Mouse (Mus musculus): Measurements from ENCODE around the gene Myo7a.

The Myo7a gene

GRCm38 (mm10) chr7:98119179-98119960, at the start of gene Myo7a:
Gene Myo7a, minus strand, starts transcription at chr7:98119524.
- peak; percentile 68 to 82 for DNase-seq

- DNase-seq = peak; percentile 58 to 75
These were observed 45.7 kb upstream of the Myo7a start for GRCm38 (mm10) chr7:98164999-98165528.

- no peak for DNase-seq
These were observed 45.2 kb upstream of the Myo7a start for GRCm38 (mm10) chr7:98164382-98164998.

GRCm38 (mm10) chr7:98163700-98164099, 44.4 kb upstream of the Myo7a start:
- DNase-seq = no peak

- DNase-seq = no peak
These were observed 42.9 kb upstream of the Myo7a start for GRCm38 (mm10) chr7:98162239-98162638.

GRCm38 (mm10) chr7:98160041-98160740, 40.9 kb upstream of the Myo7a start:
- peak; percentile 51 to 63 for DNase-seq

- peak; percentile 72 to 82 for DNase-seq
These were observed 39.2 kb upstream of the Myo7a start for GRCm38 (mm10) chr7:98158481-98158880.

GRCm38 (mm10) chr7:98157636-98158332, 38.5 kb upstream of the Myo7a start:
- DNase-seq = no peak

- DNase-seq = no peak
These were observed 36.9 kb upstream of the Myo7a start for GRCm38 (mm10) chr7:98156280-98156665.

GRCm38 (mm10) chr7:98155546-98156279, 36.4 kb upstream of the Myo7a start:
- peak; percentile 86 to 88 for DNase-seq

GRCm38 (mm10) chr7:98153892-98154291, 34.6 kb upstream of the Myo7a start:
- DNase-seq = no peak

GRCm38 (mm10) chr7:98153345-98153744, 34.0 kb upstream of the Myo7a start:
- no peak for DNase-seq

- peak; percentile 68 to 70 for DNase-seq
These were observed 33.1 kb upstream of the Myo7a start for GRCm38 (mm10) chr7:98152400-98152799.

- peak in 1 of 2 experiments; percentile 49 for DNase-seq
These were observed 31.2 kb upstream of the Myo7a start for GRCm38 (mm10) chr7:98150525-98150924.

GRCm38 (mm10) chr7:98149802-98150201, 30.5 kb upstream of the Myo7a start:
- DNase-seq = no peak

GRCm38 (mm10) chr7:98148721-98149407, 29.5 kb upstream of the Myo7a start:
- DNase-seq = no peak

GRCm38 (mm10) chr7:98147766-98148165, 28.4 kb upstream of the Myo7a start:
- DNase-seq = no peak

- no peak for DNase-seq
These were observed 27.1 kb upstream of the Myo7a start for GRCm38 (mm10) chr7:98146447-98146845.

- no peak for DNase-seq
These were observed 26.6 kb upstream of the Myo7a start for GRCm38 (mm10) chr7:98145842-98146446.

GRCm38 (mm10) chr7:98145402-98145801, 26.1 kb upstream of the Myo7a start, which contains the start of gene Omp:
Gene Omp, minus strand, starts transcription at chr7:98145502.
- no peak for DNase-seq

- DNase-seq = no peak
These were observed 23.3 kb upstream of the Myo7a start for GRCm38 (mm10) chr7:98142648-98143047.
